Mouse (Mus musculus) G1E-ER4 (cell line): Measurements from ENCODE around the gene Hnrnpm. TPM values are rescaled to one million over a fixed set of nuclear protein-coding genes. Genes with fewer than 3 reads are reported as not detected.

Experiments
- GATA1 ChIP-seq: IDR thresholded peaks from one replicate; pipeline ENCODE4 v1.8.0; 2012; ENCODE audit warnings: low read length, inconsistent platforms
- polyA plus RNA-seq: library from polyadenylated mRNA; stranded (reverse); fragments of >175 nt; gene quantifications from 2 replicates; pipeline ENCODE4 v1.2.3, GENCODE M21; 2012

Hnrnpm gene
- polyA plus RNA-seq, 1 experiment, result 1,843 TPM

DNA sequence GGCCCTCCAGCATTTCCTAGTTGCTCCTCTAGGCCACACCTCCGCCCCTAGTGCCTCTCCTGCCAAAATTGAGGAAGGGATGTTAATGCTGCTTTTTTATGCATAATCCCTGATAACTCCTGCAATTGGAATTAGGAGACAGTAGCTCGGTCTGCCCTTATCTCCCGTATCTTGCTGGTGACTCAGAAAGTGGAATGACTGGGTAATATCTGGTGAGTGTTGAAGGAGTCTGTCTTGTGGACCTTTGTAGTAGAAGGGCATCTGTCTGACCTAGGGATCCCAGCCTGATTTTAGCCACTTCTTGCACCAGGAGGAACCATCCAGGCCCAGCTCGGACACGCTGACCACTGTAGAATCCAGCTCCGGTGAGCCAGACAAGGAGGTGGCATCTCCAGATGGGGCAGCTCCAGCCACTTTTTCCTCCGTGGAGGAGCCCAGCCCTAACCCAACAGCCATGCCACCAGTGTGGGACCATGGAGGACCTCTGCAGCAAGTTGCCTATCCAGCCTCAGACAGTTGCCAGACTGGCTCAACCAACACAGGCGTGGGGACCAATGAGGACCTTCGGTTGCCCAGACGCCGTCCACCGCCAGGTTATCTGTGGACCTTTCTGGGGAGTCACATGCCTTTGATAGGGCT is 57.1 kb downstream of the Hnrnpm start:
- no peak for TF ChIP-seq GATA1

DNA sequence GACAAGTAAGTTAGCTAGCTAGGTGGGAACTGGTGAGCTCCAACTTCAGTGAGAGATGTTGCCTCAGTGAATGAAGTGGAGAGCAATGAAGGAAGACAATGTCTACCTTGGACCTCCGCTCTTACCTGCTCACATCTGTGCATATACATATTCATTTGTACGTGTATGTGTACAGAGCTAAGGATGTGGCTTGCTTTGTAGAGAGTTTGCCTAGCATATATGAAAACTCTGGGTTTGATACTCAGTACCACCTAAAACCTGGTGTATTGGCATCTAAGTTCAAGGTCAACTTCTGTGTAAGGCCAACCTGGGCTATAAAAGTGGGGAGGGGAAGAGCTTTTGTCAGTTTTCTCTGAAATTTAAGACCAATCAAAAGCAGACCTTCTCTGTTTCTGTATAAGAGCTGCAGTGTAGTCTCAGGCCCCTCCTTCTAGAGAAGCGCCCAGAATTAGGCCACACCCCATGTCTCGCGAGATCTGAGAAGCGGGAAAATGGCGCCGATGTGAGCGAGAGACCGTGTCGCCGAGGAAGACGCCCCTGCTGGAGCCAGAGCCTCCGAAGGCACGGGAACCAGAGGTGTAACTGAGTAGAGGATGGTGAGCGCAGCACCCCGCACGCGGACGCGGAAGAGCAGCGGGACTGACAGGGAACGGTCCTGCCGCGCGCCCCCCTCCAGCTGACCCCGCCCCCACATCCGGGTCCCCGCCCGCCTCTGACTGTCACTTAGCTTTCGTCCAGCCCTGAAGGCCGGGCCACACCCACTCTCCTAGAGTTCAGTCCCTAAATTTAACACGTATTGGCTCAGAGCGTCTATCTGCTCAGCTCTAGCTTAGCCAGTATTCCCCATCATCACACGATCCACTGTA is 57.8 kb downstream of the Hnrnpm start, which contains the start of gene Zfp414:
Zfp414 (plus strand) TSS at position 470 of the 866 bp plus-strand sequence.
- no peak for TF ChIP-seq GATA1

DNA sequence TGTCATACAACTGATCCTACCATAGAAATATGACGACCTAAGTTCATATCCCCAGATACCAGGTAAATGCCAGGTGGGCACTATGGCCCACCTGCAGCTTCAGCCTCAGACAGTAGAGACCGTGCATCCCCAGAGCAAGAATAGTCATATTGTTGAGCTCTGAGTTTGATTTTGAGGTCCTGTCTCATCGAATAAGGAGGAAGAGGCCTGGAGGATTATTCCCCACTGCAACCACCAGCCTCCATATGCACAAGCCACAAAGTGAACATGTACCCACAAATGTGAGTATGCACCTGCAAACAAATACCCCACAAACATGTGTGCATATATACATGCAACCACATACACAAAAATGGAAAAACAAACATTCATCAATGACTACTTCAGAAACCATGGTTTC is 59.4 kb downstream of the Hnrnpm start:
- no peak for TF ChIP-seq GATA1

DNA sequence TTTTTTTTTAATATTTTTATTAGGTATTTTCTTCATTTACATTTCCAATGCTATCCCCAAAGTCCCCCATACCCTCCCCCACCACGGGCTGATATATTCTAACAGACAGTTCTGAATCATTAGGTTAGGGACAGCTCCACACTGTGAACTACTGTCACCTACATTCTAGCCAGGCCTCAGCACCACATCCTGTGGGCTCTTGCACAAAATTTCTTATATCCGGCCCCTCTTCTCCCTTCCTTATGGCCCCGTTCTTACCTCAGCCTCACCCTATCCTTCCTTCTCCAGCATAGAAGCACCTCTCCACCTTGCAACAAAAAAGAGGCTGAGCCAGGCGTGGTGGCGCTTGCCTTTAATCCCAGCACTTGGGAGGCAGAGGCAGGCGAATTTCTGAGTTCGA is 76.1 kb downstream of the Hnrnpm start:
- TF ChIP-seq GATA1, result no peak

DNA sequence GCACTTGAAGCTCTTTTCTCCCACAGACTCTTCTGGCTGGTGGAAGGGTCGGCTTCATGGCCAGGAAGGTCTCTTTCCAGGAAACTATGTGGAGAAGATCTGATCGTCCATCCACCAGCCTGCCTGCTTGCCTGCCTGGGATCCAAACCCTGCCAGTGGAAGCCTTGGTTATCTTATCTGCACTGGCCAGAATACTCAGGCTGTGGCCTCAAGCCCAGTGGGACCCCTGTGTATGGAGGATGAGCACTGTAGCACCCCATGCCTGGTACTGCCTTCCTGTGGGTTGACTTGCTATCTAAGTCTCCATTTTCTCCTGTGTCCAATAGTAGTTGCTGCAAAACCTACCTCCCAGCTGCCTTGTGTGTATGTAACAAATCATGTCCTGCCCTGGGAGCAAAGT is 79.4 kb downstream of the Hnrnpm start:
- no peak for TF ChIP-seq GATA1

DNA sequence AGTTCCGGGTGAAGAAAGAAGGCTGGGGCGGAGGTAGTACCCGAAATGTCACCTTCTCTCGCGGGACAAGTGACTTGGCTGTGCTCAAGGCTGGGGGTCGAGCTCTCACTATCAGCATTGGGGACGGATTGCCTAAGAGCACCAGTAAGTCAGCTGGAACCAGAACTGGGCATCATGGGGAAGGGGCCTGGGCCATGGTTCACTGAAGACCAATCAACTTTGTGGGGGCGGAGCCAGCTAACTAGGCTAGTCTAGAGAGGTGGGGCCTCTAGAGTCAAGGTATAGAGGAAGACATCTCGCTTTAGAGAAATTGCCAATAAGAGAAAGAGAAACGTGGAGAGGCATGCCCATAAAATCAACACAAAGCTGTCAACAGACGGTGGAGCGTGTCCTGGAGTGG is 84.7 kb downstream of the Hnrnpm start:
- TF ChIP-seq GATA1, result no peak

DNA sequence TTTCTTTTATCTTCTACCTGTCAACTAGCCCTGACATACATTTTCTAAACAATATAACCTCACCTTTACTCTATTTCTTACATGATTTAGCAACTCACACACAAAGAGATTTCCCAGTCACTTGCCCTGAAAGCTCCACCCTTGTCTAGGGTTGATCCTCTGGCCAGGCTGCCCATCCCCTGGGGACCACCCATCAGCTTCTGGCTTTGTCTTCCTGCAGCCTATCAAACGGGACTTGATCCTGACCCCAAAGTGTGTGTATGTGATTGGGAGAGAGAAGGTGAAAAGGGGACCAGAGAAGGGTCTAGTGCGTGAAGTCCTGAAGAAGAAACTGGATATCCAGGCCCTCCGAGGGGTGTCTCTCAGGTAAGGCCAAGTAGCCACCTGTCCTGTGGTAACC is 85.8 kb downstream of the Hnrnpm start:
- TF ChIP-seq GATA1, result no peak

DNA sequence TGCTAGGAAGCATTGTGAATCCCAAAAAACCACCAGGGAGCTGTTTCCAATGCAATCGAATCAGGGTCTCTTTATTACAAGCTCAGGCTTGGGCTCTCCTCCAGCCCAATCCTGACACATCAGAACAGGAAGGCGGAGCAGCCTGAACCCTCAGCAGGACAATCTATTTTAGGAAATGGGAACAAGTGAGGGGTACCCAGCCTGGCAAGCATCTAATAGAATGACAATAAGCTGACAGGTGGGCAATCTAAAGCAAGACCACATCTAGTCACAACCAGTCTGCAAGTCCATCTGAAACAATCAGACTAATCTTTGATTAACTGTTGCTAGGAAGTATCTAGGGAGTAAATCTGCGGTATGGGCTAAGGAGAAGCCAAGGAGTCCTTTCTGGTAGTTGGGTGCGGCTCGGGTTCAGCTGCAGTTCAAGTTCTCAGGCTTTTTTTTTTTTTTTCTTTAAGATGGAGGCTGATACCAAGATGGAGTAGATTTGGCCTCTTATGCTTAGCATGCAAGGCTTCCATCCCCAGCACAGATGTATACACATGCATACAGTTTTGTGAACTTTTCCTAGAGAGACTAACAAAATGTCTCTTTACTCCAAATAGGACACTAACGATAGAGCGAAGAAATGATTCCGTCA is 86.7 kb downstream of the Hnrnpm start:
- no peak for TF ChIP-seq GATA1

DNA sequence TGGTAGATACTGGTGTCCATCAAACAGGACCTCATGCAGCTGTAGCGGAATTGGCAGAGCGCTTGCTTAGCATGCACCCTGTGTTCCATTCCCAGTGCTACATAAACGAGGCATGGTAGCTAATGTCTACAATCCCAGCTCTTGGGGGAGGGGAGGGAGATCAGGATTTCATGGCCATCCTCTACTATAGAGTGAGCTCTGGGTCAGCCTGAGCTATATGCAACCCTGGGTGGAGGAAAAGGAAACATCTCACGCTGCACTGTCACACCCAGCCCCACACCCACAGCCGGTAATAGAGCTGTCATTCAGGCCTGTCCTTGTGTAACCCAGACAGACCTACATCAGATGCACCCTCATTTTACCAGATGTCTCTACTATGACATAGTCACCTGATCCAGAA is 88.2 kb downstream of the Hnrnpm start:
- TF ChIP-seq GATA1, result no peak

DNA sequence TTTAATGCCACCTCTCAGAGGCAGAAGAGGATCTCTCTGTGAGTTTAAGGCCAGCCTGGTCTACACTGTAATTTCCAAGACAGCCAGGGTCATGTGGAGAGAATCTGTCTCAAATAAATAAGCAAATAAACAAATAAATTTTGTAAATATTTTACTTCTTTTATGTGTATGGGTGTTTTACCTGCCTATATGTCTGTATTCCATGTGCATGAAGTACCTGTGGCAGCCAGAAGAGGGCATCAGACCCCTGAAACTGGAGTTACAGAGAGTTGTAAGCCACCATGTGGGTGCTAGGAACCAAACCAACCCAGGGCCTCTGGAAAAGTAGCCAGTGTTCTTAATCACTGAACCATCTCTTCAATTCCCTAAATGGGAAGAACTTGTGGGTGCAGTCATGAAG is 89.4 kb downstream of the Hnrnpm start:
- TF ChIP-seq GATA1, result no peak

Other genes starting within 250 kb of the Hnrnpm start
- gene Adamts10, start 162.7 kb downstream of the Hnrnpm start, polyA plus RNA-seq, result 0.02 TPM in 1 of 2 replicates, not detected in the other
- gene Myo1f, start 131.2 kb downstream of the Hnrnpm start, polyA plus RNA-seq, result not detected in 2 replicates
- 134 and 140 TPM in 2 replicates for gene Zfp414, start 57.8 kb downstream of the Hnrnpm start, polyA plus RNA-seq
- gene Pram1, start 48.8 kb downstream of the Hnrnpm start, polyA plus RNA-seq, result not detected in 2 replicates
- gene March2, start 31.8 kb upstream of the Hnrnpm start, polyA plus RNA-seq, result 19.8 and 42.0 TPM in 2 replicates
- gene Rab11b, start 73.7 kb upstream of the Hnrnpm start, polyA plus RNA-seq, result 99.8 and 157 TPM in 2 replicates
- not detected in 2 replicates for gene Angptl4, start 95.0 kb upstream of the Hnrnpm start, polyA plus RNA-seq
- gene Kank3, start 123.7 kb upstream of the Hnrnpm start, polyA plus RNA-seq, result 6.9 and 7.2 TPM in 2 replicates
- 1,425 and 5,080 TPM in 2 replicates for gene Rps28, start 137.7 kb upstream of the Hnrnpm start, polyA plus RNA-seq
- 678 and 952 TPM in 2 replicates for gene Ndufa7, start 137.7 kb upstream of the Hnrnpm start, polyA plus RNA-seq
- gene Cd320, start 156.2 kb upstream of the Hnrnpm start, polyA plus RNA-seq, result 9.3 and 14.4 TPM in 2 replicates
- not detected in 2 replicates for gene Gm7029, start 187.0 kb upstream of the Hnrnpm start, polyA plus RNA-seq
- 88.1 and 95.0 TPM in 2 replicates for gene Kifc1, start 203.8 kb upstream of the Hnrnpm start, polyA plus RNA-seq
- not detected in 2 replicates for gene Platr17, start 218.3 kb upstream of the Hnrnpm start, polyA plus RNA-seq
- gene Daxx, start 222.6 kb upstream of the Hnrnpm start, polyA plus RNA-seq, result 57.5 and 59.5 TPM in 2 replicates
- gene Tapbp, start 229.0 kb upstream of the Hnrnpm start, polyA plus RNA-seq, result 77.2 and 82.0 TPM in 2 replicates
- gene Zbtb22, start 229.0 kb upstream of the Hnrnpm start, polyA plus RNA-seq, result 49.7 and 50.9 TPM in 2 replicates
- 93.1 and 127 TPM in 2 replicates for gene Rgl2, start 242.7 kb upstream of the Hnrnpm start, polyA plus RNA-seq